Mouse (Mus musculus) intestine, postnatal 0 days (tissue): ENCODE results near the gene Tagap1. TPM values are rescaled to one million over a fixed set of nuclear protein-coding genes. Genes with fewer than 3 reads are reported as not detected.
"Not testable (repeated sequence)": the region's sequence is repeated elsewhere in the genome, so short reads cannot be mapped to it uniquely, and the experiment has no call there.

Source experiments
- ATAC-seq: fragments of 200-750 bp; cut with Nextera tagmentation; 2 replicates; pipeline ENCODE4 v1.8.0; 2017; ENCODE audit warnings: mild to moderate bottlenecking, moderate TSS enrichment, moderate library complexity
- H3K27ac ChIP-seq: fragments of 300-500 bp; sonication (generic); 2 replicates; pipeline ENCODE4 v1.5.1; 2014; ENCODE audit warnings: mild to moderate bottlenecking, low read depth, low read length, moderate library complexity
- H3K27me3 ChIP-seq: fragments of 300-500 bp; sonication (generic); replicated peaks from 2 replicates; pipeline ENCODE4 v1.6.1; 2014; ENCODE audit warnings: low read length, mixed read lengths; ENCODE audit not compliant: control insufficient read depth, insufficient read depth
- H3K36me3 ChIP-seq: fragments of 300-500 bp; sonication (generic); 2 replicates; pipeline ENCODE4 v1.6.1; 2014; ENCODE audit warnings: mild to moderate bottlenecking, moderate library complexity; ENCODE audit not compliant: control insufficient read depth, insufficient read depth
- H3K4me1 ChIP-seq: fragments of 300-500 bp; sonication (generic); replicated peaks from 2 replicates; pipeline ENCODE4 v1.6.1; 2014; ENCODE audit warnings: antibody characterized with exemption, low read length, mixed read lengths; ENCODE audit not compliant: control insufficient read depth, insufficient read depth
- H3K4me2 ChIP-seq: fragments of 300-500 bp; sonication (generic); replicated peaks from 2 replicates; pipeline ENCODE4 v1.6.1; 2014; ENCODE audit warnings: low read depth, mild to moderate bottlenecking, moderate library complexity
- H3K4me3 ChIP-seq: fragments of 300-500 bp; sonication (generic); 2 replicates; pipeline ENCODE4 v1.5.1; 2014; ENCODE audit warnings: low read depth, low read length
- H3K9ac ChIP-seq: fragments of 300-500 bp; sonication (generic); 2 replicates; pipeline ENCODE4 v1.6.1; 2014; ENCODE audit warnings: mild to moderate bottlenecking, low read depth, low read length
- H3K9me3 ChIP-seq: fragments of 300-500 bp; sonication (generic); 2 replicates; pipeline ENCODE4 v1.6.1; 2016; ENCODE audit warnings: mixed run types; ENCODE audit not compliant: control insufficient read depth
- CTCF ChIP-seq: sonication (generic); IDR thresholded peaks from 2 replicates; pipeline ENCODE4 v1.5.1; 2016; ENCODE audit warnings: low read depth, mild to moderate bottlenecking, control low read depth, antibody characterized with exemption, moderate library complexity
- WGBS: fragments of 180-500 bp; shearing (Covaris S2); extraction: QIAGEN DNeasy Blood & Tissue Kit; methylation state at CpG from one replicate; pipeline ENCODE4 v1.1.7; 2014; 5-methylcytosine and 5-hydroxymethylcytosine counted together
- polyA plus RNA-seq: library from polyadenylated mRNA; unstranded; fragments of >200 nt; fragmentation: Nextera tagmentation; extraction: Ambion mirVana; gene quantifications from 2 replicates; pipeline ENCODE4 v1.2.1, GENCODE M21; 2015

The Tagap1 gene
- polyA plus RNA-seq, 1 experiment from 2014 or later: 12.6 TPM

DNA sequence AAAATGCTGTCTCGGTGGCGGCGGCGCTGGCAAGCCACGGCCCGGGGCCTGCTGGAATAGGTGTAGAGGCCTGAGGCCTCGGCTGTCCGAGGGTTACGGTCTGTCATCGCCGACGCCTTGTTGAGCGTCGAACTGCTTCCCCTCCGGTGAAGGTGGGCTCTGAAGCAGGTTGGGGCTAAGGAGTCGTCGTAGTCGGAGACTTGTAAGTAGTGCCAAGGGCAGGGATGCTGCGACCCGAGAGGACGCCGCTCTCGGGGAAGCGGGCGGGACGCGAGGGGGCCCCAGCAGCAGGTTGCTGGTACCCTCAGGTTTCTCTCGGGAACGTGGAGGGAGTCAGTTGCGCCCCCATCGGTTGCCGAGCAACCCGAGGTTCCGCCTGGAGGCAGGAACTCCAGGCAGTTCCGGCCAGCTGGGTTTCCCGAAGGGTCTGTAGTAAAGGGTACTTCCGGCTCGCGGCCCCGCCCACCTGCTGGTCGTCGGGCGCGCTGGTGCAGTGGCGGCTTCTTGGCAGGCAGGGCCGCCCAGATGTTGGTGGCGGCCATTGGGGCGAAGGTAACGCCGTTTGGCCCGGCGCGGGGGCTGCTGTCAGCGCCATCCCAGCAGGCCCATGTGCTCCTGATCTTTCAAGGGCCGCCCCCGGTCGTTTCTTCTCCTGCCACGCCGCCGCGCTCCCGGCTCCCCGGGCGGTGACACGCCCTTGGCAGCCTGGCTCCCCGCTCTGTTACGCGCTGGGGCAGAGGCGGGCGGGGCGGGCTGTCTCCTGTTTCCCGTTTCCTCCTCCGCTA is 12.8 kb downstream of the Tagap1 start, which contains the start of gene Rsph3b:
Gene Rsph3b (minus strand): TSS at position 699 of the 785 bp plus-strand sequence.
- peak; percentile 91 for ATAC-seq
- not testable (repeated sequence) for H3K36me3 ChIP-seq
- WGBS: under 1% methylated on average over 67 of the region's 73 CpGs

GRCm38 (mm10) chr17:6947637-6947983 is 13.3 kb downstream of the Tagap1 start:
- not testable (repeated sequence) for H3K9ac ChIP-seq, H3K9me3 ChIP-seq, H3K27ac ChIP-seq, H3K4me1 ChIP-seq, H3K36me3 ChIP-seq, ATAC-seq, H3K27me3 ChIP-seq, H3K4me3 ChIP-seq
- no CpG with 5 or more reads among the region's 8 CpGs for WGBS
- H3K4me2 ChIP-seq: peak overlapping the region; percentile 79

More for the DNA sequence above, 12.8 kb downstream of the Tagap1 start, which contains the start of gene Rsph3b:
- not testable (repeated sequence) for H3K9me3 ChIP-seq, H3K27me3 ChIP-seq, H3K4me1 ChIP-seq
- peak within 1 kb of the TSS; percentile 55 for H3K4me3 ChIP-seq
- peak; percentile 33 for TF ChIP-seq CTCF
- peak within 1 kb of the TSS; percentile 62 for H3K27ac ChIP-seq
- peak within 1 kb of the TSS; percentile 40; the same call in 1 of the 2 replicates for H3K9ac ChIP-seq
- H3K4me2 ChIP-seq: peak within 1 kb of the TSS; percentile 79

GRCm38 (mm10) chr17:6942560-6942959 is 18.4 kb downstream of the Tagap1 start:
- H3K27me3 ChIP-seq, H3K9me3 ChIP-seq, H3K4me2 ChIP-seq, H3K9ac ChIP-seq, H3K27ac ChIP-seq, H3K4me1 ChIP-seq, H3K4me3 ChIP-seq, H3K36me3 ChIP-seq: not testable (repeated sequence)
- peak; percentile 72 for ATAC-seq
- no CpG with 5 or more reads among the region's 4 CpGs for WGBS

DNA sequence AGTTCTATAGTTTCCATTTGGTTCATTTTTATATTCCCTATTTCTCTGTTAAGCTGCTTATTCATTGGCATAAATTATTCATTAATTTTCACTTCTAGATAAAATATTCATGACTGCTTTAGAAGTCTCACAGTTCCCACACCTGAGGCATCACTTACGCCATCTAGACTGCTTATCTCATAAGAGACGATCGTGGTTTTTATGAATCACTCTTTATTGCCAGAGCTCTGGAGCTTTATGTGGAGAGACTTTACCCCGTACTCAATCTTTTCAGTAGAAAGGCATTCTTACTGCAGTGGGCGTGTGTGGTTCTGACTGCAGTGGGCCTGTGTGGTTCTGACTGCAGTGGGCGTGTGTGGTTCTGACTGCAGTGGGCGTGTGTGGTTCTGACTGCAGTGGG is 29.3 kb downstream of the Tagap1 start:
- H3K9me3 ChIP-seq, H3K4me2 ChIP-seq, H3K4me1 ChIP-seq, H3K27me3 ChIP-seq, H3K4me3 ChIP-seq, H3K27ac ChIP-seq, H3K9ac ChIP-seq, H3K36me3 ChIP-seq: not testable (repeated sequence)
- WGBS: 46% methylated on average over 6 of the region's 7 CpGs
- peak; percentile 51; the same call in 1 of the 2 replicates for ATAC-seq

- not testable (repeated sequence) for H3K9me3 ChIP-seq, H3K27ac ChIP-seq, H3K4me2 ChIP-seq, H3K4me3 ChIP-seq, H3K27me3 ChIP-seq, H3K36me3 ChIP-seq, H3K9ac ChIP-seq, H3K4me1 ChIP-seq, ATAC-seq
- 67% methylated on average over 7 of the region's 7 CpGs for WGBS
Observed at GRCm38 (mm10) chr17:6920351-6920894, 40.5 kb downstream of the Tagap1 start.

- not testable (repeated sequence) for H3K27me3 ChIP-seq, H3K27ac ChIP-seq, H3K9me3 ChIP-seq, H3K4me3 ChIP-seq, H3K4me2 ChIP-seq, H3K9ac ChIP-seq, H3K4me1 ChIP-seq, ATAC-seq, H3K36me3 ChIP-seq
- WGBS: 100% methylated on average over 3 of the region's 3 CpGs
Observed at GRCm38 (mm10) chr17:6919388-6919787, 41.6 kb downstream of the Tagap1 start.

- H3K36me3 ChIP-seq, H3K4me2 ChIP-seq, ATAC-seq, H3K27ac ChIP-seq, H3K9ac ChIP-seq, H3K4me3 ChIP-seq, H3K9me3 ChIP-seq, H3K4me1 ChIP-seq, H3K27me3 ChIP-seq: not testable (repeated sequence)
- WGBS: 73% methylated on average over 2 of the region's 4 CpGs
Observed at GRCm38 (mm10) chr17:6915282-6915681, 45.7 kb downstream of the Tagap1 start.

DNA sequence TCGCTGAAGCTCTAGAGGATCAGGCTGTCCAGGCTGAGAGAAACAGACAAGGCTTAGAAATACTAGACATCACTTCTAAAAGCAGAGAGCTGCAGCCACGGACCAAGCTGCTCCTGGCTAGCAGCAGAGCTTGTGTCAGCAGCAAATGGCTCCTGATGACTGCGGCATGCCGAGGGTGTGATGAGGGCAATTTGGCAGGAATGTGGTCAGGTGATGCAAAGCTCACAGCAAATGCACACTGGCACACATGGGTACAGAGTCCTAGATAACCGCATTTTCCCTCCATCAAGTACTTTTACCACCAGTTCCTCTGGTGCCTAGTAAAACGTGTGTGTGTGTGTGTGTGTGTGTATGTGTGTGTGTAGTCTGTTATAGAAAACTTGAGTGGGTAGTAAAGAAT is 46.9 kb downstream of the Tagap1 start:
- not testable (repeated sequence) for H3K27ac ChIP-seq, H3K4me2 ChIP-seq, H3K4me1 ChIP-seq, H3K27me3 ChIP-seq, H3K4me3 ChIP-seq, H3K9ac ChIP-seq, H3K36me3 ChIP-seq, H3K9me3 ChIP-seq
- 14% methylated on average over 1 of the region's 6 CpGs for WGBS
- ATAC-seq: peak; percentile 94
